Mouse (Mus musculus) liver, embryonic 14.5 days (tissue): ENCODE measurements at regions not wholly inside any gene's neighbourhood (a gene's known extent, or its start where the extent isn't known, plus 50 kb on each side); places are given as distances from the start of the nearest gene placed in this dataset.

Source experiments
- CTCF ChIP-seq: IDR thresholded peaks from 2 replicates; pipeline ENCODE4 v1.5.1; 2016; ENCODE audit warnings: antibody characterized with exemption, low read depth, control low read depth
- EP300 ChIP-seq: IDR thresholded peaks from 2 replicates; pipeline ENCODE4 v1.6.1; 2016; ENCODE audit warnings: antibody characterized with exemption, low read depth

- TF ChIP-seq EP300 = no peak
- no peak for TF ChIP-seq CTCF
Observed at GRCm38 (mm10) chr7:111880067-111880675, 100.4 kb upstream of the Galnt18 start.
